Mouse (Mus musculus) kidney, embryonic 16.5 days (tissue): ENCODE data around the gene Dhrs1. TPM values are rescaled to one million over a fixed set of nuclear protein-coding genes. Genes with fewer than 3 reads are reported as not detected.
A peak's percentile ranks its signal among the peaks of the same experiment; 100 is the strongest.

Experiments used
- ATAC-seq: fragments of 200-750 bp; cut with Nextera tagmentation; 2 replicates; pipeline ENCODE4 v1.8.0; 2017; ENCODE audit warnings: moderate TSS enrichment; ENCODE audit not compliant: low FRiP score, low TSS enrichment
- H3K27ac ChIP-seq: fragments of 300-500 bp; sonication (generic); 2 replicates; pipeline ENCODE4 v1.5.1; 2014; ENCODE audit warnings: low read length
- H3K27me3 ChIP-seq: fragments of 300-500 bp; sonication (generic); 2 replicates; pipeline ENCODE4 v1.6.1; 2014; ENCODE audit warnings: low read length, control low read depth, mixed read lengths; ENCODE audit not compliant: insufficient read depth
- H3K36me3 ChIP-seq: fragments of 300-500 bp; sonication (generic); 2 replicates; pipeline ENCODE4 v1.6.1; 2014; ENCODE audit warnings: low read length, control low read depth, mixed read lengths; ENCODE audit not compliant: insufficient read depth
- H3K4me1 ChIP-seq: fragments of 300-500 bp; sonication (generic); 2 replicates; pipeline ENCODE4 v1.6.1; 2014; ENCODE audit warnings: low read length, control low read depth, mixed read lengths; ENCODE audit not compliant: insufficient read depth
- H3K4me2 ChIP-seq: fragments of 300-500 bp; sonication (generic); replicated peaks from 2 replicates; pipeline ENCODE4 v1.6.1; 2014; ENCODE audit warnings: low read depth, low read length
- H3K4me3 ChIP-seq: fragments of 300-500 bp; sonication (generic); 2 replicates; pipeline ENCODE4 v1.5.1; 2014; ENCODE audit warnings: mild to moderate bottlenecking, low read length
- H3K9ac ChIP-seq: fragments of 300-500 bp; sonication (generic); replicated peaks from 2 replicates; pipeline ENCODE4 v1.6.1; 2014; ENCODE audit warnings: low read length
- H3K9me3 ChIP-seq: fragments of 300-500 bp; sonication (generic); 2 replicates; pipeline ENCODE4 v1.6.1; 2016; ENCODE audit warnings: low read length, control low read depth
- WGBS: fragments of 180-500 bp; shearing (Covaris S2); extraction: QIAGEN DNeasy Blood & Tissue Kit; methylation state at CpG from one replicate; pipeline ENCODE4 v1.1.7; 2014; 5-methylcytosine and 5-hydroxymethylcytosine counted together
- polyA plus RNA-seq: library from polyadenylated mRNA; unstranded; fragments of >200 nt; fragmentation: Nextera tagmentation; extraction: Ambion mirVana; gene quantifications from 2 replicates; pipeline ENCODE4 v1.2.1, GENCODE M21; 2015

Gene Dhrs1
- polyA plus RNA-seq, 1 experiment from 2014 or later: 119 TPM

- H3K4me2 ChIP-seq: peak overlapping the region; percentile 41
- peaks cover 14% of the 10 kb centered on the region for H3K4me1 ChIP-seq
- peak overlapping the region; percentile 28 for H3K4me3 ChIP-seq
- H3K9me3 ChIP-seq: no peaks in the 10 kb centered on the region
- peaks cover 12% of the 10 kb centered on the region for H3K27me3 ChIP-seq
- H3K36me3 ChIP-seq: no peaks in the 10 kb centered on the region
- 13% methylated on average over 14 of the region's 14 CpGs for WGBS
- H3K9ac ChIP-seq: peak overlapping the region; percentile 40; the same call in 1 of the 2 replicates
- peak; percentile 53; the same call in 1 of the 2 replicates for ATAC-seq
- no peak overlapping the region for H3K27ac ChIP-seq
Measured at GRCm38 (mm10) chr14:55781310-55781709, 35.8 kb upstream of the Dhrs1 start.

- H3K4me1 ChIP-seq: peaks cover 14% of the 10 kb centered on the region
- H3K27me3 ChIP-seq: peaks cover 12% of the 10 kb centered on the region
- no peak overlapping the region for H3K4me3 ChIP-seq
- H3K4me2 ChIP-seq: no peak overlapping the region
- no peaks in the 10 kb centered on the region for H3K36me3 ChIP-seq
- H3K9ac ChIP-seq: no peak overlapping the region
- no peaks in the 10 kb centered on the region for H3K9me3 ChIP-seq
- ATAC-seq: no peak
- 78% methylated on average over 11 of the region's 11 CpGs for WGBS
- no peak overlapping the region for H3K27ac ChIP-seq
Measured at GRCm38 (mm10) chr14:55780736-55781135, 35.2 kb upstream of the Dhrs1 start.

- no peak overlapping the region for H3K27ac ChIP-seq
- H3K27me3 ChIP-seq: peaks cover 12% of the 10 kb centered on the region
- no peaks in the 10 kb centered on the region for H3K9me3 ChIP-seq
- H3K4me1 ChIP-seq: peaks cover 14% of the 10 kb centered on the region
- no peak overlapping the region for H3K9ac ChIP-seq
- no peak for ATAC-seq
- no peak overlapping the region for H3K4me3 ChIP-seq
- WGBS: 59% methylated on average over 16 of the region's 16 CpGs
- H3K36me3 ChIP-seq: no peaks in the 10 kb centered on the region
- no peak overlapping the region for H3K4me2 ChIP-seq
Measured at GRCm38 (mm10) chr14:55779656-55780055, 34.2 kb upstream of the Dhrs1 start.

GRCm38 (mm10) chr14:55778686-55779085 is 33.2 kb upstream of the Dhrs1 start:
- WGBS: 85% methylated on average over 15 of the region's 15 CpGs
- peaks cover 14% of the 10 kb centered on the region for H3K4me1 ChIP-seq
- H3K4me3 ChIP-seq: no peak overlapping the region
- H3K36me3 ChIP-seq: no peaks in the 10 kb centered on the region
- no peak overlapping the region for H3K4me2 ChIP-seq
- H3K9ac ChIP-seq: no peak overlapping the region
- H3K27ac ChIP-seq: no peak overlapping the region
- H3K27me3 ChIP-seq: peaks cover 12% of the 10 kb centered on the region
- H3K9me3 ChIP-seq: no peaks in the 10 kb centered on the region
- no peak for ATAC-seq

- Histone ChIP-seq H3K4me1 (peaks cover 14% of the 10 kb centered on the region), H3K4me3 (no peak overlapping the region), H3K9me3 (no peaks in the 10 kb centered on the region), H3K27ac (no peak overlapping the region), H3K36me3 (no peaks in the 10 kb centered on the region), H3K4me2 (no peak overlapping the region), H3K27me3 (peaks cover 12% of the 10 kb centered on the region), H3K9ac (no peak overlapping the region)
- WGBS: 87% methylated on average over 11 of the region's 11 CpGs
- ATAC-seq: no peak
Measured at GRCm38 (mm10) chr14:55777806-55778205, 32.3 kb upstream of the Dhrs1 start.

GRCm38 (mm10) chr14:55777176-55777575 is 31.7 kb upstream of the Dhrs1 start:
- H3K36me3 ChIP-seq: no peaks in the 10 kb centered on the region
- no peak overlapping the region for H3K4me2 ChIP-seq
- no peak overlapping the region for H3K4me3 ChIP-seq
- H3K9me3 ChIP-seq: no peaks in the 10 kb centered on the region
- no peak overlapping the region for H3K27ac ChIP-seq
- H3K9ac ChIP-seq: no peak overlapping the region
- H3K27me3 ChIP-seq: peaks cover 6% of the 10 kb centered on the region
- no peak for ATAC-seq
- WGBS: 37% methylated on average over 3 of the region's 3 CpGs
- peaks cover 8% of the 10 kb centered on the region for H3K4me1 ChIP-seq

GRCm38 (mm10) chr14:55776711-55777110 is 31.2 kb upstream of the Dhrs1 start:
- no peak overlapping the region for H3K4me3 ChIP-seq
- no peak overlapping the region for H3K27ac ChIP-seq
- no peak for ATAC-seq
- no peak overlapping the region for H3K4me2 ChIP-seq
- 65% methylated on average over 7 of the region's 7 CpGs for WGBS
- peaks cover 1% of the 10 kb centered on the region; the same call in 1 of the 2 replicates for H3K27me3 ChIP-seq
- H3K36me3 ChIP-seq: no peaks in the 10 kb centered on the region
- no peaks in the 10 kb centered on the region for H3K9me3 ChIP-seq
- H3K9ac ChIP-seq: no peak overlapping the region
- peaks cover 4% of the 10 kb centered on the region for H3K4me1 ChIP-seq

- Histone ChIP-seq H3K4me3 (no peak overlapping the region), H3K4me2 (no peak overlapping the region), H3K36me3 (no peaks in the 10 kb centered on the region), H3K27me3 (peaks cover 34% of the 10 kb centered on the region), H3K4me1 (peaks cover 7% of the 10 kb centered on the region), H3K9me3 (no peaks in the 10 kb centered on the region), H3K27ac (no peak overlapping the region), H3K9ac (no peak overlapping the region)
- no peak for ATAC-seq
- 74% methylated on average over 16 of the region's 16 CpGs for WGBS
Measured at GRCm38 (mm10) chr14:55769087-55769703, 23.7 kb upstream of the Dhrs1 start.

GRCm38 (mm10) chr14:55768555-55768954 is 23.1 kb upstream of the Dhrs1 start:
- Histone ChIP-seq H3K9ac (no peak overlapping the region), H3K27me3 (peaks cover 34% of the 10 kb centered on the region), H3K4me2 (no peak overlapping the region), H3K36me3 (no peaks in the 10 kb centered on the region), H3K9me3 (no peaks in the 10 kb centered on the region), H3K4me1 (peaks cover 7% of the 10 kb centered on the region), H3K4me3 (no peak overlapping the region), H3K27ac (no peak overlapping the region)
- no peak for ATAC-seq
- WGBS: 79% methylated on average over 6 of the region's 6 CpGs

GRCm38 (mm10) chr14:55767519-55768414 is 22.3 kb upstream of the Dhrs1 start:
- WGBS: 13% methylated on average over 51 of the region's 52 CpGs
- H3K27ac ChIP-seq: no peak overlapping the region

More at GRCm38 (mm10) chr14:55767519-55768414, 22.3 kb upstream of the Dhrs1 start:
- Histone ChIP-seq H3K4me3 (peak overlapping the region; percentile 43), H3K27me3 (peaks cover 34% of the 10 kb centered on the region), H3K36me3 (no peaks in the 10 kb centered on the region), H3K4me1 (peaks cover 13% of the 10 kb centered on the region), H3K9ac (peak overlapping the region; percentile 64), H3K9me3 (no peaks in the 10 kb centered on the region), H3K4me2 (peak overlapping the region; percentile 66)
- ATAC-seq: peak; percentile 73
